Mouse (Mus musculus) heart, embryonic 10.5 days (tissue): Measurements from ENCODE around the gene Adgrb3. TPM values are rescaled to one million over a fixed set of nuclear protein-coding genes. Genes with fewer than 3 reads are reported as not detected.
"Not testable (repeated sequence)": the region's sequence is repeated elsewhere in the genome, so short reads cannot be mapped to it uniquely, and the experiment has no call there.

Source experiments
- DNase-seq: peaks from one replicate; pipeline ENCODE4 v3.0.0-alpha.2; 2017; ENCODE audit warnings: low spot score
- H3K27ac ChIP-seq: fragments of 300-500 bp; sonication (generic); 2 replicates; pipeline ENCODE4 v1.5.1; 2016; ENCODE audit warnings: mild to moderate bottlenecking
- H3K27me3 ChIP-seq: fragments of 300-500 bp; sonication (generic); 2 replicates; pipeline ENCODE4 v1.6.1; 2016; ENCODE audit warnings: mild to moderate bottlenecking; ENCODE audit not compliant: poor library complexity, insufficient read depth, severe bottlenecking
- H3K36me3 ChIP-seq: fragments of 300-500 bp; sonication (generic); 2 replicates; pipeline ENCODE4 v1.6.1; 2016; ENCODE audit warnings: mild to moderate bottlenecking, moderate library complexity
- H3K4me1 ChIP-seq: fragments of 300-500 bp; sonication (generic); 2 replicates; pipeline ENCODE4 v1.6.1; 2016; ENCODE audit warnings: mild to moderate bottlenecking
- H3K4me3 ChIP-seq: fragments of 300-500 bp; sonication (generic); 2 replicates; pipeline ENCODE4 v1.5.1; 2016; ENCODE audit warnings: mild to moderate bottlenecking, moderate library complexity
- H3K9me3 ChIP-seq: fragments of 300-500 bp; sonication (generic); 2 replicates; pipeline ENCODE4 v1.6.1; 2016; ENCODE audit warnings: mild to moderate bottlenecking, moderate library complexity
- WGBS: fragments of 180-500 bp; shearing (Covaris S2); methylation state at CpG from one replicate; pipeline ENCODE4 v1.1.7; 2016; 5-methylcytosine and 5-hydroxymethylcytosine counted together
- polyA plus RNA-seq: library from polyadenylated mRNA; unstranded; fragments of >200 nt; fragmentation: Nextera tagmentation; extraction: Ambion mirVana; gene quantifications from 2 replicates; pipeline ENCODE4 v1.2.1, GENCODE M21; 2016

Adgrb3 gene
- polyA plus RNA-seq, 1 experiment from 2014 or later = 0.43 TPM

DNA sequence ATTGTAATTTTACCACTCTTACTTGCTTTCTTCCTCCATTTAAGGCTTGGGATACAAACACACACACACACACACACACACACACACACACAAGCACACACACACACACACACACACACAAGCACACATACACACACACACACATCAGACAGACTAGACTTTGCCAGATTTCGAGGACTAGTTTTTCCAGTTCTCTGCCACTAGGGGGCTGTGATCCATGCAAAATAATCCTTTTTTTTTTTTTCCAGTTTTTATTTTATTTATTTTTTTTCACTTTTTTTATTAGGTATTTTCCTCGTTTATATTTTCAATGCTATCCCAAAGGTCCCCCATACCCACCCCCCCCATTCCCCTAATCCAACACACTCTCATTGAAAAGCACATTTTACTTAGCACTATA is 357.9 kb downstream of the Adgrb3 start:
- WGBS = 44% methylated on average over 2 of the region's 2 CpGs
- H3K4me1 ChIP-seq, H3K27ac ChIP-seq, H3K36me3 ChIP-seq, H3K27me3 ChIP-seq, H3K9me3 ChIP-seq, DNase-seq, H3K4me3 ChIP-seq: not testable (repeated sequence)

- Histone ChIP-seq H3K9me3 (no peaks in the 10 kb centered on the region), H3K27ac (no peak overlapping the region), H3K36me3 (no peaks in the 10 kb centered on the region), H3K4me1 (no peaks in the 10 kb centered on the region), H3K27me3 (no peaks in the 10 kb centered on the region), H3K4me3 (no peak overlapping the region)
- no peak for DNase-seq
- 59% methylated on average over 1 of the region's 1 CpGs for WGBS
Measured at GRCm38 (mm10) chr1:25462612-25463011, 366.9 kb downstream of the Adgrb3 start.

GRCm38 (mm10) chr1:25435506-25435905 is 394.0 kb downstream of the Adgrb3 start:
- H3K27ac ChIP-seq = no peak overlapping the region
- no peaks in the 10 kb centered on the region for H3K27me3 ChIP-seq
- WGBS = 65% methylated on average over 2 of the region's 2 CpGs
- DNase-seq = no peak
- H3K36me3 ChIP-seq = no peaks in the 10 kb centered on the region
- H3K4me3 ChIP-seq = no peak overlapping the region
- no peaks in the 10 kb centered on the region for H3K4me1 ChIP-seq
- H3K9me3 ChIP-seq = no peaks in the 10 kb centered on the region

GRCm38 (mm10) chr1:25430219-25430862 is 399.2 kb downstream of the Adgrb3 start:
- DNase-seq = no peak
- Histone ChIP-seq H3K4me3 (no peak overlapping the region), H3K27ac (no peak overlapping the region), H3K9me3 (no peaks in the 10 kb centered on the region), H3K36me3 (no peaks in the 10 kb centered on the region), H3K4me1 (no peaks in the 10 kb centered on the region), H3K27me3 (no peaks in the 10 kb centered on the region)
- 75% methylated on average over 16 of the region's 16 CpGs for WGBS

- DNase-seq = no peak
- Histone ChIP-seq H3K4me3 (no peak overlapping the region), H3K27ac (no peak overlapping the region), H3K9me3 (no peaks in the 10 kb centered on the region), H3K36me3 (no peaks in the 10 kb centered on the region), H3K4me1 (no peaks in the 10 kb centered on the region), H3K27me3 (no peaks in the 10 kb centered on the region)
- 90% methylated on average over 2 of the region's 2 CpGs for WGBS
Measured at GRCm38 (mm10) chr1:25420701-25421100, 408.8 kb downstream of the Adgrb3 start.

DNA sequence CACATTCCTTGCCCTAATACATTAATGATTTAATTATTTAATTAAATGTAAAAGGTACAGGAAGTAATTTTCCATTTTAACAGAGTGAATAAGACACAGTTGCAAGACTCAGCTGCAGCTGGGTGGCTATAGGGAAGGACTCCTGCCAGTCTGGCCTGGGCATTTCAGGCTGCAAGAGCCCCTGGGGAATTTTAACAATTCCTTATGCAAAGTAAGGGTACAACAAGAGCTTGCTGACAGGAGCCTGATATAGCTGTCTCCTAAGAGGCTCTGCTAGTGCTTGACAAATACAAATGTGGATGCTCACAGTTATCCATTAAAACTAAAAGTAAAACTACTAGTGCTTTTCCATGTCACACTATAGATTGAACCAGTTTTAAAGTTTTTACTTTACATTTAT is 410.1 kb downstream of the Adgrb3 start:
- H3K27ac ChIP-seq = no peak overlapping the region
- no peaks in the 10 kb centered on the region for H3K27me3 ChIP-seq
- no peak overlapping the region for H3K4me3 ChIP-seq
- H3K9me3 ChIP-seq = no peaks in the 10 kb centered on the region
- H3K4me1 ChIP-seq = no peaks in the 10 kb centered on the region
- DNase-seq = no peak
- H3K36me3 ChIP-seq = no peaks in the 10 kb centered on the region

- no peak for DNase-seq
- no peak overlapping the region for H3K27ac ChIP-seq
- H3K4me1 ChIP-seq = no peaks in the 10 kb centered on the region
- no peaks in the 10 kb centered on the region for H3K27me3 ChIP-seq
- WGBS = 84% methylated on average over 2 of the region's 2 CpGs
- no peaks in the 10 kb centered on the region for H3K9me3 ChIP-seq
- no peaks in the 10 kb centered on the region for H3K36me3 ChIP-seq
- H3K4me3 ChIP-seq = no peak overlapping the region
Measured at GRCm38 (mm10) chr1:25415084-25415483, 414.4 kb downstream of the Adgrb3 start.

DNA sequence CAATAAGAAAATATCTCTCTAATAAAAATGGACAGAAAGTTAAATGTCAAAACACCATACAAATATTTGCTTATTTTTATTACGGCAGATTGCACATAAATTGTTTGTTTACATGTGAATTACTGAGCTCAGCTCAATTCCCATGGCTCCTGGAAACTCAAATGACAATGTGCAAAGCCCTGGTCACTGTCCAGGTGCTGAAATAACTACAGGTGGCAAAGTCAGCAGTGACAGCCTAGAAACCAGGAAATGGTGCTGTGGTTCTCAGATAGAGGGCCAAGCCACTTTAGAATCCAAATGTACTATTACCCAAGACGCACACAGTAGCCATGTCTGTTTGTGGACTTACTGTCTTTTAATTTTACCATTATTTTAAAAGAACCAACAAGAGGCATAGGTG is 465.3 kb downstream of the Adgrb3 start:
- Histone ChIP-seq H3K4me1 (no peaks in the 10 kb centered on the region), H3K27ac (no peak overlapping the region), H3K27me3 (no peaks in the 10 kb centered on the region), H3K36me3 (no peaks in the 10 kb centered on the region), H3K9me3 (no peaks in the 10 kb centered on the region), H3K4me3 (no peak overlapping the region)
- no peak for DNase-seq
- 75% methylated on average over 2 of the region's 2 CpGs for WGBS

DNA sequence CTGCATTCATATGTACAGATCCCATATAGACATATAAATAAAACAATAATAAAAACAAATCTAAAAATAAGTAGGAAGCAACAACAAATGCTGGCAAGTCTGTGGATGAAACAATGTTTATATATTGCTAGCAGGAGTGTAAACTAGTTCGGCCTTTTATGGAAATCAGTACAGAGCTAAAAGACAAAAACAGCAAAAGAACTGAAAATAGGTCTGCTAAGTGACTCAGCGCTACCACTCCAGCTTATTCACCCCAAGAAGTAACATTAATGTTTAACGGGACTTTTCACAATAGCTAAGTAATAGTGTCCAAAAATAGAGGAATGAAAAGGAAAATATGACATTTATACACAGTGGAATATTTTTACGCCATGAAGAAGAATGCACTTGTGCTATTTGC is 471.0 kb downstream of the Adgrb3 start:
- Histone ChIP-seq H3K9me3 (no peaks in the 10 kb centered on the region), H3K27me3 (no peaks in the 10 kb centered on the region), H3K36me3 (no peaks in the 10 kb centered on the region), H3K4me1 (no peaks in the 10 kb centered on the region), H3K27ac (no peak overlapping the region), H3K4me3 (no peak overlapping the region)
- 86% methylated on average over 4 of the region's 4 CpGs for WGBS
- no peak for DNase-seq

GRCm38 (mm10) chr1:25355486-25355885 is 474.0 kb downstream of the Adgrb3 start:
- WGBS = 88% methylated on average over 5 of the region's 5 CpGs
- no peak overlapping the region for H3K4me3 ChIP-seq
- H3K9me3 ChIP-seq = no peaks in the 10 kb centered on the region
- no peaks in the 10 kb centered on the region for H3K36me3 ChIP-seq
- no peaks in the 10 kb centered on the region for H3K4me1 ChIP-seq
- H3K27me3 ChIP-seq = no peaks in the 10 kb centered on the region
- DNase-seq = no peak
- no peak overlapping the region for H3K27ac ChIP-seq

DNA sequence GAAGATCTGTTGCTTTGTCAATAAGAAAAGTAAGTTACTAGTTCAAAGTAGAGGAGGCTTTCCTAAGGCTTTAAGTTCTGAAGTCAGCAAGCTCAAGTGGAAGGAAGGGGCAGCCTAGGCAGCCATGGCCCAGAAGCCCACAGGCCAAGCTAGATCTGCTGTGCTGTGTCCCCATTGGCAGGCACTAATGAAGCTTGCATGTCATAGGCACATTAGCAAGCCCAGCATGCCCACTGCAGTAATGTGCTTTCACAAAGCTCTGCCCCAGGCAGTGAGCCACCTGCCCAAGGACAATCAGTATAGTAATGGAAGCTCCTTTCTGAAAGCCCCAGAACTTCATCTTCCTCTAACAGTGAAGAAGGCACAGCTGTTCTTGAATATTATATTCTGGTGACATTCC is 484.6 kb downstream of the Adgrb3 start:
- H3K4me3 ChIP-seq = no peak overlapping the region
- no peak overlapping the region for H3K27ac ChIP-seq
- no peak for DNase-seq

GRCm38 (mm10) chr1:25325406-25325805 is 504.1 kb downstream of the Adgrb3 start:
- WGBS = 78% methylated on average over 2 of the region's 2 CpGs
- DNase-seq = no peak
- H3K27me3 ChIP-seq = no peaks in the 10 kb centered on the region

More for the DNA sequence above, 484.6 kb downstream of the Adgrb3 start:
- Histone ChIP-seq H3K9me3 (no peaks in the 10 kb centered on the region), H3K36me3 (no peaks in the 10 kb centered on the region), H3K27me3 (no peaks in the 10 kb centered on the region), H3K4me1 (no peaks in the 10 kb centered on the region)

GRCm38 (mm10) chr1:25317142-25317541 is 512.4 kb downstream of the Adgrb3 start:
- no peaks in the 10 kb centered on the region for H3K9me3 ChIP-seq
- no peak for DNase-seq
- no peak overlapping the region for H3K4me3 ChIP-seq
- no peaks in the 10 kb centered on the region for H3K27me3 ChIP-seq
- H3K36me3 ChIP-seq = no peaks in the 10 kb centered on the region
- no peaks in the 10 kb centered on the region for H3K4me1 ChIP-seq
- no peak overlapping the region for H3K27ac ChIP-seq

More at GRCm38 (mm10) chr1:25325406-25325805, 504.1 kb downstream of the Adgrb3 start:
- H3K36me3 ChIP-seq = no peaks in the 10 kb centered on the region
- H3K4me3 ChIP-seq = no peak overlapping the region
- H3K9me3 ChIP-seq = no peaks in the 10 kb centered on the region
- H3K27ac ChIP-seq = no peak overlapping the region
- H3K4me1 ChIP-seq = no peaks in the 10 kb centered on the region

DNA sequence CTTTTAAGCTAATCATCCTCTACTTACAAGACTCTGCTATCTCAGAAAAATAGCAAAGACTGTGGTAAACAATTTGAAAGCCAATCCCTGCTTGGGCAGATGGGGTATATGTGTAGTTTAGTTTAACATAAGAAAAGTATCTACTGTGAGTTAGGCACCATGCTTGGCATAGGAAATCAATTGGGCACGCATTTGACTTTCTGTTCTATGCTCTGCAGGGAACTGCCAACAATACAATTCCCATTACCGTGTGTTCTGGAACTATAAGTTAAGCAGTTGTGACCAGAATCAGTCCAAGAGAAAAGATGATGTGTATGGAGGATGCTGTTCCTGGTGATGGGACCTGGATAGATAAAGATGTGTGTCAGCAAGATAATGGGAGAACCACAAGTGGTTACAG is 517.2 kb downstream of the Adgrb3 start:
- no peaks in the 10 kb centered on the region for H3K4me1 ChIP-seq
- H3K36me3 ChIP-seq = no peaks in the 10 kb centered on the region
- H3K27me3 ChIP-seq = no peaks in the 10 kb centered on the region
- no peaks in the 10 kb centered on the region for H3K9me3 ChIP-seq
- 74% methylated on average over 2 of the region's 2 CpGs for WGBS
- no peak overlapping the region for H3K27ac ChIP-seq
- no peak for DNase-seq
- H3K4me3 ChIP-seq = no peak overlapping the region
